Mouse (Mus musculus) R1 (cell line): ENCODE data around the gene Cep112.
A peak's percentile ranks its signal among the peaks of the same experiment; 100 is the strongest.

Experiments
- DNase-seq: peaks from one replicate; pipeline ENCODE4 v3.0.0-alpha.2; 2018; ENCODE audit warnings: low read depth, low spot score

The Cep112 gene

GRCm38 (mm10) chr11:108424889-108425591, at the start of gene Cep112:
Cep112 (plus strand) TSS chr11:108425192.
- DNase-seq = peak; percentile 100

- DNase-seq = no peak
Observed at GRCm38 (mm10) chr11:108376815-108377214, 48.2 kb upstream of the Cep112 start.

GRCm38 (mm10) chr11:108377680-108378362, 47.2 kb upstream of the Cep112 start:
- DNase-seq = peak; percentile 74

GRCm38 (mm10) chr11:108378363-108378751, 46.6 kb upstream of the Cep112 start:
- no peak for DNase-seq

- peak; percentile 14 for DNase-seq
Observed at GRCm38 (mm10) chr11:108382664-108383063, 42.3 kb upstream of the Cep112 start.

GRCm38 (mm10) chr11:108384920-108385665, 39.9 kb upstream of the Cep112 start:
- no peak for DNase-seq

- no peak for DNase-seq
Observed at GRCm38 (mm10) chr11:108385666-108386024, 39.3 kb upstream of the Cep112 start.

- no peak for DNase-seq
Observed at GRCm38 (mm10) chr11:108395061-108395460, 29.9 kb upstream of the Cep112 start.

- DNase-seq = no peak
Observed at GRCm38 (mm10) chr11:108396076-108396829, 28.7 kb upstream of the Cep112 start.

- no peak for DNase-seq
Observed at GRCm38 (mm10) chr11:108409876-108410644, 14.9 kb upstream of the Cep112 start.

GRCm38 (mm10) chr11:108416360-108416759, 8.6 kb upstream of the Cep112 start:
- no peak for DNase-seq

GRCm38 (mm10) chr11:108418540-108418939, 6.5 kb upstream of the Cep112 start:
- peak; percentile 33 for DNase-seq

- no peak for DNase-seq
Observed at GRCm38 (mm10) chr11:108419242-108419641, 5.8 kb upstream of the Cep112 start.

- peak; percentile 82 for DNase-seq
Observed at GRCm38 (mm10) chr11:108420751-108421150, 4.2 kb upstream of the Cep112 start.

- DNase-seq = no peak
Observed at GRCm38 (mm10) chr11:108423221-108423620, 1.8 kb upstream of the Cep112 start.

- DNase-seq = peak; percentile 95
Observed at GRCm38 (mm10) chr11:108424111-108424510, 881 bp upstream of the Cep112 start.

GRCm38 (mm10) chr11:108425592-108425921, 565 bp downstream of the Cep112 start:
- peak; percentile 23 for DNase-seq

GRCm38 (mm10) chr11:108426086-108426485, 1.1 kb downstream of the Cep112 start:
- DNase-seq = no peak

- DNase-seq = no peak
Observed at GRCm38 (mm10) chr11:108427191-108427590, 2.2 kb downstream of the Cep112 start.

- no peak for DNase-seq
Observed at GRCm38 (mm10) chr11:108429076-108429475, 4.1 kb downstream of the Cep112 start.

- no peak for DNase-seq
Observed at GRCm38 (mm10) chr11:108443893-108444563, 19.0 kb downstream of the Cep112 start.
